Mouse (Mus musculus) urinary bladder, postnatal 0 days (tissue): ENCODE measurements around the gene Serpina1c. TPM values are rescaled to one million over a fixed set of nuclear protein-coding genes. Genes with fewer than 3 reads are reported as not detected.

Source experiments
- polyA plus RNA-seq: library from polyadenylated mRNA; unstranded; fragments of >200 nt; fragmentation: Nextera tagmentation; extraction: Ambion mirVana; gene quantifications from 2 replicates; pipeline ENCODE4 v1.2.1, GENCODE M21; 2015

Serpina1c gene
- 0.42 and 1.4 TPM in 2 replicates for polyA plus RNA-seq

DNA sequence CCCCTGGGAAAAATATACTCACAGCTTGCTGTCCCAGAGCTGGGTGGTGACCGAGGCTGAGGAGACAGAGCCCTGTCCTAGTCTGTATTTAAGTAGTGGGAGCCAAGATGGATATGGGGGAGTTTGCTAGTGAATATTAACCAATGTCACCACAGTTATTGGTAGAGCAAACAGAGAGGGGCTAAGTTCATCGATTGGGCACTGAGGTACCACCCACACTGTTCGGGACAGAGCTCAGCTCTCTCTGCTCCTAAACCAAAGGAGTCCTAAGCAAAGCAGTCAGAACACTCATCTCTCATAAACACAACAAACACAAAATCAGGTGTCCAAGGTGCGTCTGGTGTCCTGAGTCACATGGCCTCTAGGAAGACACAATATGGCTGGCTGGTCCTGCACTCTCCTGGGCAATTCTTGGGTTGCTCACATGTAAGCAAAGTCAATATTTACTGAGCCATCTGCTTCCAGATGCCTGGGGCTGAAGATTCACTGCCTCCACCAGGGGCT lies at the start of gene Serpina1c:
Gene Serpina1c, minus strand, starts transcription at position 51 of the 504 bp plus-strand sequence.

DNA sequence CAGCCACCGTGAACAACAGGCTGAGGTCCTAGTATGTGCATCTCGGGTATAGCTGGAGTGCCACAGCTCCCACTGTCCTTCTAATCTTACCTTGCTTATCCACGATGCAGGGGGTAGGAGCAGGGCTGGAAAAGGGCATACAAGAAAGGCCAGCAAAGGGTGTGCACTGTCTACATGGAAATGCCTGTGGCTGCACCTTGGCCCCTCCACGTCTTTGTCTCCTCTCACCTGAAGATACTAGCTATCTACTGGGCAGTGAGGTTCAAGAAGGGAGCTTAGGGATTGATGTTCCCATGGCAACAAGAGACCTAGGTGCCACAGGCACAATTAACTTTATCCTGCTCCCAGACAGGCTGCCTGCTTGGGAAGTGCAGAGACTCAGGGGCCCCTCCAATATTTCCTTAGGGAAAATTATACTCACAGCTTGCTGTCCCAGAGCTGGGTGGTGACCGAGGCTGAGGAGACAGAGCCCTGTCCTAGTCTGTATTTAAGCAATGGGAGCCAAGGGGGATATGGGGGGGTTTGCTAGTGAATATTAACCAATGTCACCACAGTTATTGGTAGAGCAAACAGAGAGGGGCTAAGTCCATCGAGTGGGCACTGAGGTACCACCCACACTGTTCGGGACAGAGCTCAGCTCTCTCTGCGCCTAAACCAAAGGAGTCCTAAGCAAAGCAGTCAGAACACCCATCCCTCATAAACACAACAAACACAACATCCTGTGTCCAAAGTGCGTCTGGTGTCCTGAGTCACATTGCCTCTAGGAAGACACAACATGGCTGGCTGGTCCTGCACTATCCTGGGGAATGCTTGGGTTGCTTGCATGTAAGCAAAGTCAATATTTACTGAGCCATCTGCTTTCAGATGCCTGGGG lies 41.3 kb downstream of the Serpina1c start, which contains the start of gene Serpina1a:
Gene Serpina1a, minus strand, starts transcription at position 462 of the 874 bp plus-strand sequence.

Other genes with a start within 250 kb of the Serpina1c start
- gene Serpina6, start 247.7 kb downstream of the Serpina1c start, polyA plus RNA-seq: not detected in 2 replicates
- gene Serpina16, start 228.7 kb downstream of the Serpina1c start, polyA plus RNA-seq: not detected in 2 replicates
- gene Serpina1f, start 209.4 kb downstream of the Serpina1c start, polyA plus RNA-seq: not detected in 2 replicates
- 0.33 and 2.3 TPM in 2 replicates for gene Serpina1d, start 131.3 kb downstream of the Serpina1c start, polyA plus RNA-seq
- 0.68 and 3.0 TPM in 2 replicates for gene Serpina1b, start 74.5 kb downstream of the Serpina1c start, polyA plus RNA-seq
- 1.0 and 2.8 TPM in 2 replicates for gene Serpina1a, start 41.3 kb downstream of the Serpina1c start, polyA plus RNA-seq
- gene Serpina1e, start 54.1 kb upstream of the Serpina1c start, polyA plus RNA-seq: 1.2 and 5.1 TPM in 2 replicates
- 0.13 and 0.23 TPM in 2 replicates for gene Serpina11, start 85.1 kb upstream of the Serpina1c start, polyA plus RNA-seq
- gene Serpina9, start 108.9 kb upstream of the Serpina1c start, polyA plus RNA-seq: 0.04 TPM in 1 of 2 replicates, not detected in the other
- gene Serpina12, start 139.6 kb upstream of the Serpina1c start, polyA plus RNA-seq: not detected in 2 replicates
- not detected in 2 replicates for gene Serpina5, start 196.2 kb upstream of the Serpina1c start, polyA plus RNA-seq
- not detected in 2 replicates for gene Serpina3a, start 207.8 kb upstream of the Serpina1c start, polyA plus RNA-seq
- not detected in 2 replicates for gene Serpina3b, start 223.1 kb upstream of the Serpina1c start, polyA plus RNA-seq
- 1.2 and 1.8 TPM in 2 replicates for gene Serpina3c, start 249.0 kb upstream of the Serpina1c start, polyA plus RNA-seq